Mouse (Mus musculus): Measurements from ENCODE around the gene Parp4.

GRCm38 (mm10) chr14:56695495-56695894, 120.1 kb downstream of the Parp4 start:
- TF ChIP-seq CTCF (IDR thresholded peaks at IDR 0.05; ENCODE audit: borderline replicate concordance, insufficient read depth, low read length) (no peak), POLR2A (IDR thresholded peaks at IDR 0.05; ENCODE audit: low read depth, low read length) (no peak)
